Mouse (Mus musculus) stomach, embryonic 14.5 days (tissue): ENCODE measurements around the gene Gm2897. TPM values are rescaled to one million over a fixed set of nuclear protein-coding genes. Genes with fewer than 3 reads are reported as not detected.
A peak's percentile ranks its signal among the peaks of the same experiment; 100 is the strongest.
"Not testable (repeated sequence)": the region's sequence is repeated elsewhere in the genome, so short reads cannot be mapped to it uniquely, and the experiment has no call there.

Experiments
- ATAC-seq: fragments of 200-750 bp; cut with Nextera tagmentation; 2 replicates; pipeline ENCODE4 v1.8.0; 2017; ENCODE audit warnings: low read depth, moderate TSS enrichment; ENCODE audit not compliant: insufficient number of reproducible peaks, insufficient read depth, low FRiP score
- H3K27ac ChIP-seq: fragments of 300-500 bp; sonication (generic); 2 replicates; pipeline ENCODE4 v1.5.1; 2014; ENCODE audit warnings: mild to moderate bottlenecking, low read length, moderate library complexity, mixed read lengths
- H3K27me3 ChIP-seq: fragments of 300-500 bp; sonication (generic); 2 replicates; pipeline ENCODE4 v1.6.1; 2014; ENCODE audit warnings: low read length, control low read depth, mixed read lengths; ENCODE audit not compliant: control insufficient read depth, insufficient read depth
- H3K36me3 ChIP-seq: fragments of 300-500 bp; sonication (generic); 2 replicates; pipeline ENCODE4 v1.6.1; 2014; ENCODE audit warnings: mild to moderate bottlenecking, control low read depth, low read length, moderate library complexity, mixed read lengths; ENCODE audit not compliant: control insufficient read depth, insufficient read depth
- H3K4me1 ChIP-seq: fragments of 300-500 bp; sonication (generic); 2 replicates; pipeline ENCODE4 v1.6.1; 2014; ENCODE audit warnings: low read length, control low read depth, mixed read lengths; ENCODE audit not compliant: control insufficient read depth, insufficient read depth
- H3K4me2 ChIP-seq: fragments of 300-500 bp; sonication (generic); replicated peaks from 2 replicates; pipeline ENCODE4 v1.6.1; 2014; ENCODE audit warnings: low read depth, low read length, control low read depth
- H3K4me3 ChIP-seq: fragments of 300-500 bp; sonication (generic); 2 replicates; pipeline ENCODE4 v1.5.1; 2014; ENCODE audit warnings: low read depth, low read length, control low read depth
- H3K9ac ChIP-seq: fragments of 300-500 bp; sonication (generic); replicated peaks from 2 replicates; pipeline ENCODE4 v1.6.1; 2014; ENCODE audit warnings: low read depth, mild to moderate bottlenecking, control low read depth, low read length, moderate library complexity, mixed read lengths
- H3K9me3 ChIP-seq: fragments of 300-500 bp; sonication (generic); 2 replicates; pipeline ENCODE4 v1.6.1; 2016; ENCODE audit warnings: low read depth, low read length, control low read depth; ENCODE audit not compliant: control insufficient read depth
- WGBS: fragments of 180-500 bp; shearing (Covaris S2); extraction: QIAGEN DNeasy Blood & Tissue Kit; methylation state at CpG from one replicate; pipeline ENCODE4 v1.1.7; 2014; 5-methylcytosine and 5-hydroxymethylcytosine counted together
- polyA plus RNA-seq: library from polyadenylated mRNA; unstranded; fragments of >200 nt; fragmentation: Nextera tagmentation; extraction: Ambion mirVana; gene quantifications from 2 replicates; pipeline ENCODE4 v1.2.1, GENCODE M21; 2014

Gene Gm2897
- 3.6 and 4.1 TPM in 2 replicates for polyA plus RNA-seq

- WGBS, result 4% methylated on average over 16 of the region's 40 CpGs
- H3K9me3 ChIP-seq, ATAC-seq, H3K27ac ChIP-seq, H3K27me3 ChIP-seq, H3K4me1 ChIP-seq, H3K36me3 ChIP-seq: not testable (repeated sequence)
- Histone ChIP-seq H3K4me2 (peak within 1 kb of the TSS; percentile 53), H3K9ac (peak within 1 kb of the TSS; percentile 30; the same call in 1 of the 2 replicates), H3K4me3 (peak within 1 kb of the TSS; percentile 35)
Observed at GRCm38 (mm10) chr14:3048727-3049512, at the start of gene Gm2897. Gene Gm2897, plus strand, starts transcription at chr14:3049285.

- not testable (repeated sequence) for H3K9ac ChIP-seq, H3K4me3 ChIP-seq, H3K4me1 ChIP-seq, H3K27me3 ChIP-seq, H3K27ac ChIP-seq, H3K9me3 ChIP-seq, H3K36me3 ChIP-seq, H3K4me2 ChIP-seq, ATAC-seq
- 58% methylated on average over 2 of the region's 3 CpGs for WGBS
Observed at GRCm38 (mm10) chr14:3029702-3030101, 19.4 kb upstream of the Gm2897 start, which contains the start of gene Gm2888. Gene Gm2888, plus strand, starts transcription at chr14:3030002.

GRCm38 (mm10) chr14:3049513-3049800 lies 372 bp downstream of the Gm2897 start:
- not testable (repeated sequence) for H3K9ac ChIP-seq

GRCm38 (mm10) chr14:3050087-3050486 lies 1.0 kb downstream of the Gm2897 start:
- not testable (repeated sequence) for H3K4me2 ChIP-seq, ATAC-seq
- 6% methylated on average over 6 of the region's 8 CpGs for WGBS

More at GRCm38 (mm10) chr14:3049513-3049800, 372 bp downstream of the Gm2897 start:
- ATAC-seq, H3K36me3 ChIP-seq, H3K4me1 ChIP-seq, H3K9me3 ChIP-seq, H3K27me3 ChIP-seq, H3K27ac ChIP-seq: not testable (repeated sequence)
- Histone ChIP-seq H3K4me3 (peak overlapping the region; percentile 35), H3K4me2 (peak overlapping the region; percentile 53)
- 1% methylated on average over 15 of the region's 20 CpGs for WGBS

GRCm38 (mm10) chr14:3116051-3116450 lies 67.0 kb downstream of the Gm2897 start:
- not testable (repeated sequence) for H3K9me3 ChIP-seq, H3K9ac ChIP-seq, H3K4me3 ChIP-seq, H3K27ac ChIP-seq, H3K27me3 ChIP-seq, H3K4me2 ChIP-seq, H3K36me3 ChIP-seq, ATAC-seq, H3K4me1 ChIP-seq
- WGBS, result 93% methylated on average over 11 of the region's 25 CpGs

More at GRCm38 (mm10) chr14:3050087-3050486, 1.0 kb downstream of the Gm2897 start:
- H3K4me3 ChIP-seq, H3K9me3 ChIP-seq, H3K36me3 ChIP-seq, H3K27me3 ChIP-seq, H3K27ac ChIP-seq, H3K9ac ChIP-seq, H3K4me1 ChIP-seq: not testable (repeated sequence)

Other genes starting within 250 kb of the Gm2897 start
- gene Gm2888, start 19.3 kb upstream of the Gm2897 start, polyA plus RNA-seq, result not detected in 2 replicates
- gene Gm10340, start 84.7 kb downstream of the Gm2897 start, polyA plus RNA-seq, result not detected in 2 replicates
- gene Gm5795, start 139.0 kb downstream of the Gm2897 start, polyA plus RNA-seq, result not detected in 2 replicates
- gene D830030K20Rik, start 159.2 kb downstream of the Gm2897 start, polyA plus RNA-seq, result 5.8 and 8.0 TPM in 2 replicates